Comparison of ENCODE assay signal across 8 mouse cellular contexts in the genomic region with DNA sequence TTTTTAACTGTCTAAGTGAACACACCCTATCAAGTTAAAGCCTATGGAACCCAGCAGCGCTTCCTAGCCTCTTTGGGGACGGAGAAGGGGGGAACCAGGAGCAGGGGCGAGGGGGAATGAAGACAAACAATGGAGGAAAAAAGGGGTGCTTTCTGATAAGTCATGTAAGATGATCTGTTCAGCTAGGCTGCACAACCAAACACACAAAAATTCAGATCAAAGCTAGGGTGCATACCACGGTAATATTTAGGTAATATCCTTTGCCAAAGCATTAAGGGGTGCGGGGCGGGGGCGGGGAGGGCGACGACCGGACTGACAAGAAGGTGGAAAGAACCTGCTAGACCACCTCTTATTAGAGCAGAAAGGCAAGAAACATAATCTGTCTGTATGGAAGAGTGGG. TPM values are rescaled to one million over a fixed set of nuclear protein-coding genes. Genes with fewer than 3 reads are reported as not detected.
A peak's percentile ranks its signal among the peaks of the same experiment; 100 is the strongest.
DNase-seq lines count a peak whose midpoint lies in the region; ATAC-seq lines count a peak whose summit lies in the region.

No protein-coding gene starts in this region.

- H3K36me3 ChIP-seq in forebrain, embryonic 15.5 days = no peaks in the 10 kb centered on the region
- H3K36me3 ChIP-seq in liver, embryonic 15.5 days (replicated peaks) = no peaks in the 10 kb centered on the region

- peak overlapping the region; percentile 99 for H3K9ac ChIP-seq in forebrain, embryonic 15.5 days (replicated peaks)
- H3K9ac ChIP-seq in liver, embryonic 15.5 days = no peak overlapping the region

- H3K9me3 ChIP-seq in forebrain, embryonic 15.5 days = no peaks in the 10 kb centered on the region
- H3K9me3 ChIP-seq in liver, embryonic 15.5 days (replicated peaks) = no peaks in the 10 kb centered on the region

- peaks cover 27% of the 10 kb centered on the region for H3K4me1 ChIP-seq in forebrain, embryonic 15.5 days
- peaks cover 23% of the 10 kb centered on the region for H3K4me1 ChIP-seq in liver, embryonic 15.5 days (replicated peaks)

- peak overlapping the region; percentile 96 for H3K27ac ChIP-seq in forebrain, embryonic 15.5 days (replicated peaks)
- no peak overlapping the region for H3K27ac ChIP-seq in liver, embryonic 15.5 days (replicated peaks)

- WGBS in forebrain, embryonic 15.5 days = 6% methylated on average over 10 of the region's 10 CpGs
- 45% methylated on average over 10 of the region's 10 CpGs for WGBS in liver, embryonic 15.5 days (ENCODE audit: insufficient replicate concordance)

- peak overlapping the region; percentile 94 for H3K4me3 ChIP-seq in forebrain, embryonic 15.5 days
- H3K4me3 ChIP-seq in liver, embryonic 15.5 days (replicated peaks) = peak overlapping the region; percentile 91

- peak; percentile 4 for DNase-seq in CD4-positive, CD25-positive, alpha-beta regulatory T cell, adult 2 months (ENCODE audit: low read depth, low spot score)
- DNase-seq in 3134 (ENCODE audit: extremely low read depth, insufficient read length, low spot score) = peak; percentile 30
- DNase-seq in spleen, postnatal 14 days (ENCODE audit: low spot score in 2 of 2) = no peak
- no peak for DNase-seq in T-cell, adult 2 months (ENCODE audit: low spot score)
- DNase-seq in cerebellum, adult 11 months = no peak

- ATAC-seq in CD4-positive, CD25-positive, alpha-beta regulatory T cell, adult 4 months = no peak
- no peak for ATAC-seq in forebrain, embryonic 15.5 days (replicated peaks)
- ATAC-seq in liver, embryonic 15.5 days (ENCODE audit: insufficient read depth) = no peak

- peak overlapping the region; percentile 65 for H3K4me2 ChIP-seq in forebrain, embryonic 15.5 days (replicated peaks)
- H3K4me2 ChIP-seq in liver, embryonic 15.5 days = peak overlapping the region; percentile 100

- no peaks in the 10 kb centered on the region for H3K27me3 ChIP-seq in forebrain, embryonic 15.5 days
- peaks cover 24% of the 10 kb centered on the region for H3K27me3 ChIP-seq in liver, embryonic 15.5 days

RNA-seq across cellular contexts. Expression of a gene that starts 1.2 kb away (rescaled TPM):
- polyA plus RNA-seq in CD4-positive, CD25-positive, alpha-beta regulatory T cell, adult 4 months (2017; shearing (Covaris generic)) = 1 to 10 TPM in 1 of 2 experiments, under 1 TPM in 1; 0.76 to 1.5 TPM
- 20.5 and 20.6 TPM in 2 replicates for polyA plus RNA-seq in forebrain, embryonic 15.5 days (2015; fragmentation: Nextera tagmentation; extraction: Ambion mirVana)
- 0.48 and 0.67 TPM in 2 replicates for polyA plus RNA-seq in liver, embryonic 15.5 days (2015; fragmentation: Nextera tagmentation; extraction: Ambion mirVana)

Comparison
In these comparisons a context has a peak if more than half of its experiments do, and no peak if none do; other contexts are left out.
1. DNase-seq: peak in CD4-positive, CD25-positive, alpha-beta regulatory T cell, adult 2 months (single experiment) and 3134 (single experiment); none in spleen, postnatal 14 days (0 of 2), T-cell, adult 2 months (single experiment) and cerebellum, adult 11 months (single experiment).